Mouse (Mus musculus) forebrain, postnatal 0 days (tissue): ENCODE results near the gene Foxp4. TPM values are rescaled to one million over a fixed set of nuclear protein-coding genes. Genes with fewer than 3 reads are reported as not detected.

ENCODE experiments used
- ATAC-seq: fragments of 200-750 bp; cut with Nextera tagmentation; 2 replicates; pipeline ENCODE4 v1.8.0; 2017; ENCODE audit warnings: mild to moderate bottlenecking, moderate library complexity
- DNase-seq: peaks from one replicate; pipeline ENCODE4 v3.0.0-alpha.2; 2015
- H3K27ac ChIP-seq: fragments of 300-500 bp; sonication (generic); 2 replicates; pipeline ENCODE4 v1.5.1; 2014; ENCODE audit warnings: low read depth, mild to moderate bottlenecking, antibody characterized with exemption, low read length, moderate library complexity, mixed read lengths
- H3K27me3 ChIP-seq: fragments of 300-500 bp; sonication (generic); 2 replicates; pipeline ENCODE4 v1.6.1; 2014; ENCODE audit warnings: mild to moderate bottlenecking, low read length, mixed read lengths; ENCODE audit not compliant: insufficient read depth
- H3K36me3 ChIP-seq: fragments of 300-500 bp; sonication (generic); 2 replicates; pipeline ENCODE4 v1.6.1; 2014; ENCODE audit warnings: mild to moderate bottlenecking, moderate library complexity; ENCODE audit not compliant: insufficient read depth
- H3K4me1 ChIP-seq: fragments of 300-500 bp; sonication (generic); 2 replicates; pipeline ENCODE4 v1.6.1; 2014; ENCODE audit warnings: antibody characterized with exemption; ENCODE audit not compliant: insufficient read depth
- H3K4me2 ChIP-seq: fragments of 300-500 bp; sonication (generic); 2 replicates; pipeline ENCODE4 v1.6.1; 2014; ENCODE audit warnings: low read depth, mild to moderate bottlenecking, moderate library complexity
- H3K4me3 ChIP-seq: fragments of 300-500 bp; sonication (generic); 2 replicates; pipeline ENCODE4 v1.5.1; 2014; ENCODE audit warnings: low read depth, low read length, mixed read lengths
- H3K9ac ChIP-seq: fragments of 300-500 bp; sonication (generic); 2 replicates; pipeline ENCODE4 v1.6.1; 2014; ENCODE audit warnings: mild to moderate bottlenecking
- H3K9me3 ChIP-seq: fragments of 300-500 bp; sonication (generic); 2 replicates; pipeline ENCODE4 v1.6.1; 2016; ENCODE audit warnings: low read length
- CTCF ChIP-seq: sonication (generic); IDR thresholded peaks from 2 replicates; pipeline ENCODE4 v1.5.1; 2016; ENCODE audit warnings: antibody characterized with exemption, control low read depth, low read depth
- WGBS: fragments of 180-500 bp; shearing (Covaris S2); extraction: QIAGEN DNeasy Blood & Tissue Kit; methylation state at CpG from one replicate; pipeline ENCODE4 v1.1.7; 2014; 5-methylcytosine and 5-hydroxymethylcytosine counted together
- polyA plus RNA-seq: library from polyadenylated mRNA; unstranded; fragments of >200 nt; fragmentation: Nextera tagmentation; extraction: Ambion mirVana; gene quantifications from 2 replicates; pipeline ENCODE4 v1.2.1, GENCODE M21; 2015
- total RNA-seq: library from RNA; depleted of rRNA; stranded (reverse); fragments of >200 nt; gene quantifications from 2 replicates; pipeline ENCODE4 v1.2.3, GENCODE M21; 2014

Foxp4 gene
- total and polyA plus RNA-seq, 2 experiments from 2014 or later = 56.4 to 108 TPM

- peaks cover 28% of the 10 kb centered on the region for H3K4me1 ChIP-seq
- no peaks in the 10 kb centered on the region for H3K9me3 ChIP-seq
- H3K27ac ChIP-seq = peak overlapping the region; percentile 1; the same call in 1 of the 2 replicates
- no peak for TF ChIP-seq CTCF
- peak overlapping the region; percentile 35 for H3K9ac ChIP-seq
- peaks cover 59% of the 10 kb centered on the region for H3K36me3 ChIP-seq
- ATAC-seq (no peak), DNase-seq (no peak)
- WGBS = 15% methylated on average over 31 of the region's 31 CpGs
- peak overlapping the region; percentile 8 for H3K4me2 ChIP-seq
- no peaks in the 10 kb centered on the region for H3K27me3 ChIP-seq
- H3K4me3 ChIP-seq = no peak overlapping the region
Measured at GRCm38 (mm10) chr17:47872311-47873011, 52.0 kb downstream of the Foxp4 start.

GRCm38 (mm10) chr17:47869874-47870273 lies 54.6 kb downstream of the Foxp4 start:
- DNase-seq = no peak
- no peaks in the 10 kb centered on the region for H3K9me3 ChIP-seq
- H3K4me3 ChIP-seq = no peak overlapping the region
- no peak overlapping the region for H3K27ac ChIP-seq
- WGBS = 93% methylated on average over 10 of the region's 10 CpGs
- ATAC-seq = no peak
- no peak overlapping the region for H3K9ac ChIP-seq
- 0 out of 2 replicates have a peak, but pooled peaks have one; percentile 5 for TF ChIP-seq CTCF
- peaks cover 18% of the 10 kb centered on the region for H3K4me1 ChIP-seq
- H3K4me2 ChIP-seq = no peak overlapping the region
- peaks cover 51% of the 10 kb centered on the region for H3K36me3 ChIP-seq
- no peaks in the 10 kb centered on the region for H3K27me3 ChIP-seq

GRCm38 (mm10) chr17:47866037-47866436 lies 58.4 kb downstream of the Foxp4 start:
- WGBS = 52% methylated on average over 10 of the region's 10 CpGs
- Histone ChIP-seq H3K27me3 (no peaks in the 10 kb centered on the region), H3K4me3 (no peak overlapping the region), H3K27ac (0 out of 2 replicates have a peak overlapping the region, but pooled peaks have one; percentile 2), H3K9ac (no peak overlapping the region), H3K4me1 (no peaks in the 10 kb centered on the region), H3K4me2 (no peak overlapping the region), H3K36me3 (peaks cover 32% of the 10 kb centered on the region), H3K9me3 (no peaks in the 10 kb centered on the region)
- no peak for TF ChIP-seq CTCF
- DNase-seq = no peak
- ATAC-seq = 0 out of 2 replicates have a peak, but pooled peaks have one; percentile 9

GRCm38 (mm10) chr17:47864496-47864895 lies 59.9 kb downstream of the Foxp4 start:
- Histone ChIP-seq H3K27me3 (no peaks in the 10 kb centered on the region), H3K27ac (no peak overlapping the region), H3K9me3 (no peaks in the 10 kb centered on the region), H3K4me1 (no peaks in the 10 kb centered on the region), H3K9ac (0 out of 2 replicates have a peak overlapping the region, but pooled peaks have one; percentile 22), H3K4me3 (no peak overlapping the region), H3K36me3 (peaks cover 17% of the 10 kb centered on the region), H3K4me2 (peak overlapping the region; percentile 39)
- 4% methylated on average over 17 of the region's 17 CpGs for WGBS
- TF ChIP-seq CTCF = peak; percentile 92
- ATAC-seq (peak; percentile 87), DNase-seq (peak; percentile 89)

- H3K27ac ChIP-seq = no peak overlapping the region
- no peaks in the 10 kb centered on the region for H3K9me3 ChIP-seq
- H3K36me3 ChIP-seq = peaks cover 8% of the 10 kb centered on the region; the same call in 1 of the 2 replicates
- DNase-seq (no peak), ATAC-seq (no peak)
- H3K4me1 ChIP-seq = no peaks in the 10 kb centered on the region
- TF ChIP-seq CTCF = no peak
- 15% methylated on average over 11 of the region's 11 CpGs for WGBS
- H3K27me3 ChIP-seq = no peaks in the 10 kb centered on the region
- no peak overlapping the region for H3K4me2 ChIP-seq
- no peak overlapping the region for H3K9ac ChIP-seq
- H3K4me3 ChIP-seq = no peak overlapping the region
Measured at GRCm38 (mm10) chr17:47863437-47863836, 61.0 kb downstream of the Foxp4 start.

DNA sequence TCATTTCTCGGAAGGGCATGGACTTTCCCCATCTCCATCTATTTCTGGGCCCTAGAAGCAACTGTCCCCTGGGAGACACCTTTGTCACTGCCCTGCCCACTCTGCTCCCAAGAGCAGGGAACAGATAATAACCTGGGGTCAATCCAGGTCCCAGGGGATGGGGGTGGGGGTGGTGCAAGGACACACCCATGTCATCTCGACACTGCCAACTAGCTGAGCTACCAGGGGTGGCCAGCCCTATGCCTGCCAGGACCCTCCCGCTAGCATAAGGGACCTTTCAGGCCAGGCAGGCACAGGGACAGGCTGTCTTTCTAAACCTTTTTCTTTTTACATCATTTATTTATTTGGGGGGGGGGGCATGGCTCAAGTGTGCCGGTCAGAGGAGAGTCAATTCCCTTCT lies 61.4 kb downstream of the Foxp4 start:
- H3K4me2 ChIP-seq = no peak overlapping the region
- no peaks in the 10 kb centered on the region for H3K27me3 ChIP-seq
- no peak overlapping the region for H3K27ac ChIP-seq
- no peaks in the 10 kb centered on the region for H3K9me3 ChIP-seq
- TF ChIP-seq CTCF = no peak
- H3K36me3 ChIP-seq = peaks cover 4% of the 10 kb centered on the region; the same call in 1 of the 2 replicates
- no peak overlapping the region for H3K9ac ChIP-seq
- ATAC-seq (no peak), DNase-seq (no peak)
- no peaks in the 10 kb centered on the region for H3K4me1 ChIP-seq
- H3K4me3 ChIP-seq = no peak overlapping the region
- WGBS = 46% methylated on average over 4 of the region's 4 CpGs

DNA sequence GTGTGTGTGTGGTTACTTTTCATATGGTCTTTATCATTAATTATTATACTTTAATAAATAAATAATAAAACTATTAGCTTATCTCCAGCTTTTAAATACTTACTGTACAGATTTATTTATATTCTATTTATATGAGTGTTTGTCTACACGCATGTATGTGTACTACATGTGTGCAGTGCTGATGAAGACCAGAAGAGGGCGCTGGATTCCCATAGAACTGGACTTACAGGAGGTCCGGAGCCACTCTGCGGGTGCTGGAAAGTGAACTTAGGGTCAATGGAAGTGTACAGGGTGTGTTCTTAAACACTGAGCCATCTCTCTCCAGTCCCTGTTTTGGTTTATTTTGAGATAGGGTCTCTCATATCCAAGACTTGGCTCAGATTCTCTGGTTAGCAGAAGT lies 68.9 kb downstream of the Foxp4 start:
- Histone ChIP-seq H3K4me1 (no peaks in the 10 kb centered on the region), H3K4me3 (no peak overlapping the region), H3K27ac (no peak overlapping the region), H3K36me3 (no peaks in the 10 kb centered on the region), H3K4me2 (no peak overlapping the region), H3K9ac (no peak overlapping the region), H3K9me3 (no peaks in the 10 kb centered on the region), H3K27me3 (no peaks in the 10 kb centered on the region)
- no peak for DNase-seq
- ATAC-seq = no peak
- 84% methylated on average over 4 of the region's 4 CpGs for WGBS
- no peak for TF ChIP-seq CTCF
